Mouse (Mus musculus) CD8-positive naive resting alpha-beta T cell, adult 2 months (primary cell): Measurements from ENCODE around the gene Aplp2.

Source experiments
- DNase-seq, 2 experiments: peaks; one replicate each; pipeline ENCODE4 v3.0.0; 2022; ENCODE audit warnings: low read depth in 2 of 2, low spot score in 2 of 2

Gene Aplp2

DNA sequence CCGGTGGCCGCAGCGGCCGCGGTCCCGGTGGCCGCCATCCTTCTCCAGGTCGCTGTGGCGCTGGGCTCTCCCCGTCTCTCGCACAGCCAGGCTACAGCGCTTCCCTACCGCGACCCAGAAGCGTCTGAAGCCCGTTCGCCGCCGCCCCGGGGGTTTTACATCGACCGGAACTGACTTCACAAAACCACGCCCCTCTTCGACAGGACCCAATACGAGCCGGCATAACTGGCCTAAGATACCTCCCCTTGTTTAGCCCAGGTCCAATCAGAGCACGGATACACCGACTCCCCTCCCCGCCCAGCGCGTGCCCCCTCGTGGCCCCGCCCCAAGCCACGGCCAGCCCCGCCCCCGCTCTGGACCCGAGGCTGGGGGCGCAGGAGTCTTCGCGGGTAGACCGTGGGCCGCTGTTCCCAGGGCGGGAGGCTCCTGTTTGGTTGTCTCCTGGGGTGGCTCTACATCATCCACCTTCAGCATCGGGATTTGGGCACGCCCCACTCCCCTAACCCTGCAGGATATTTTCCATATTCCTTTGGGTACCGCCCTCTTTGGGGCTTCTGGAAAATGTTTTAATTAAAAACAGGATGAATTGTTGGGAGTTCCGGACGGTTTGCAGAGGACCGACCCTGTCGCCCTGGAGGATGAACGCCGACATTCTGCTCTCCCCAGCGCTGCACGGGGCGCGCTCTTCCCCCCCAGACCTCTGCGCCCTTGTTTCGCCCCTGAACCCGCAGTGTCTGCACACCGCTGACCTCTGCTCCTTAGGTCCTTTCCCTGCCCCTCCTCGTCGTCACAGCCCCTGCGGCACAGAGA lies at the start of gene Aplp2:
Aplp2 (minus strand) TSS at position 126 of the 810 bp plus-strand sequence.
- peak; percentile 89 to 93 for DNase-seq

DNA sequence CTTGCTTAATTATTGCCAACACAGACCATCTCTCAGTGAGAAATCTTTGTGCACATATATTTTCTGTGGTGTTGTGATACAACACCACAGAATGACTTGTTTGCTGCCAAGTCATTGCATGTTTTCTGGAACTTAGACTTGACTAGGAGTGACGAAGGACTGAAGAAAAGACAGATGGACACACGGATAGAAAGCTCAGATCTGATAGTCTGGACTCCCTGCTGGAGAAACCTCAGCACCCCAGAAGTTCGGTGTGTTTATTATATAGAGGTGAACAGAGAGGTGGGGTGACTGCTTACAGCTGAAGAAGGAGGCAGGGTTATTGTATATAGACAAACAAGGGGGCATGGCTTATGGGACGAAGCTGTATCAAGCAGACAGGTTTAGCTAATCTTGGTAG lies 48.6 kb upstream of the Aplp2 start:
- DNase-seq: no peak

DNA sequence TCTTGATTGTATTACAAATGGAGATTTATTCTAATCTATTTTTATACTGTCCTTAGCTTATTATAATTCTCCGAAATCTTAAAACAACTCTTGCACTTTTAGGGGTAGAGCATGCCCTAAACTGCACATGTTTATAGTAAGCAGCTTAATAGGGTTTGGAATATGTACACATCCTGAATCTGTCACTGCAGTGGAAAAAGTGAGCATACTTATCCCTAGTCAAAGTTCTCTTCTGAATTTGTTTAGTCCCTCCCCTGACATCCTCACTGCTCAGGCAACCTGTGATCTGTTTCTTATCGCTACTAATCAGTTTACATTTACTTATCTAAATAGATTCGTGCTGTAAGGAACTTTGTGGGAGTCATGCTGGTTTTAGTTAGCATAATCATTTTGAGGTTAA lies 46.6 kb upstream of the Aplp2 start:
- no peak for DNase-seq

- DNase-seq: no peak
Observed at GRCm38 (mm10) chr9:31255953-31256352, 44.3 kb upstream of the Aplp2 start.

DNA sequence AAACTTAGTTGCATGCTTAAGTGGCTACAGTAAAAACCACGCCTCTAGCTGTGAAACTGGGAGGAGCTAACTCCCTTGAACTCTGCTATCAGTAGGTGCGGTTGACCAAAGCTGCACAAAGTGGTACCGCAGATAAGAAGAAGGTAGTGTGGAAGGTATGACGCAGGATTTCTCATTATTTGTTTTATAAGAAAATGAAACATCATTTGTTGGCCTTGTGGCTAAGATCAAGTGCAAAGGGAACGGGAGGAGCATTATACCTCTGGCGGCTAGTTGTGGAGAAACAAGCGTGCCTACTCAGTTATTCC lies 43.0 kb upstream of the Aplp2 start:
- peak; percentile 14 to 39 for DNase-seq

GRCm38 (mm10) chr9:31253866-31254696 lies 42.5 kb upstream of the Aplp2 start:
- DNase-seq: no peak

GRCm38 (mm10) chr9:31253311-31253734 lies 41.7 kb upstream of the Aplp2 start:
- no peak for DNase-seq

DNA sequence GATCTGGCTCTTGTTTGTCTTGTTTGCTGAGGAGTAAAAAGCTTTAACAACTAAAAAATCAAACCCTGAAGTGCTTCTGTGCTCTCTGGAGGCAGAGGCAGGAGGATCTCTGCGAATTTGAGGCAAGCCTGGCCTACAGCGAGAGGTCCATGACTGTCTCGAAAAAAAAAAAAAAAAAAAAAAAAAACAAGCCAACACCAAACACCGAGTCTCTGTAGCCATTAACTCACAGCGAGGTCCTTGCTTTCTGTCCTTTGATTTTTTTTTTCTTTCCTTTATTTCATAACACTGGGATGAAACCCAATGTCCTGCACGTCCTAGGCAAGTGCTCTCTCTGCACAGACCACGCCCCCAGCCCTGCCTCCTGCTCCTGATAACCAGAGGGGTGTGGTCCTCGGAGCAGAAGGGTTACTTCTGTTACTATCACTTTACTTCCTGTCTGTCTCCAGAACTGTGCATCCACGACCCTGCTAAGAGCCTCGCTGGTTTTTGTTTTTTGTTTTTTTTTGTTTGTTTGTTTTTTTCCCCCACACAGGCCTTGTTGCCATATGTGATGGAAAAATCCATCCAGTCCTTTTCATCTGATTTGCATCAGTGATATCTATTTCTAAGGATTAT lies 40.7 kb upstream of the Aplp2 start:
- DNase-seq: no peak

GRCm38 (mm10) chr9:31247447-31248220 lies 36.0 kb upstream of the Aplp2 start:
- no peak for DNase-seq

DNA sequence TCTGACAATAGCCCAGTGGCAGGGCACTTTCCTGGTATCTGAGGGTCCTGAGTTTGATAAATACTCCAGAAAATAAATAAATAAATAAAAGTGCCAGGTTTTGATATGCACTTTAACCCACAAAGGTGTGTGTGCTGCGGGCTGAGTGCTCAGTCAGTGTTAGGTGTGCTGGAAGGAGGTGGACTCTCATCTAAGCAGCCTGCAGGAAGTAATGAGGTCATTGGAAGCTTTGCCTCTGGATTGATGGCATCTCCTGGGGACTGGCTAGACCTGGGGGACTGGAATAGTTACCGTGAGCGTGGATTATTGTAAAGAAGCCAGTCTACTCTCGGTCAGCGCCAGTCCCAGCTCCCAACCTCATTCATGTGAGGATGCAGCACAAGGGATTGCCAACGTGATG lies 34.8 kb upstream of the Aplp2 start:
- no peak for DNase-seq

DNA sequence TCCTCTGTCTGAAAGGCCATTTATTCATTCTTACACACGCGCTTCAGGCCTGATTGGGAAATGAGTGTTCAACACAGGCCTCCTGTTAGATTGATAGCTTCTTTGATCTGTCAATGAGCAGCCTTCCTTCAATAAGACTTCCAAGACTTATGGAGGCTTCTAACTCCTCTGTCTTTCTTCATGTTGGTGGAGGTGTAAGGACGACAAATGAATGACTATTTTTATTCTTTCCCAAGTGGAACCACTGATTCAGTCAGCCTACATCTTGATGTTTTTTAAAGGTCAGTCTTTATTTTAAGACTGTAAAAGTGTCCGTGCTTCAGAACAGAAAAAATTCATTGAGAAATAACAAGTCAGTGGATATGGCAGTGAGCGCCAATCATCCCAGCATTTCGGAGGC lies 33.4 kb upstream of the Aplp2 start:
- DNase-seq: no peak

DNA sequence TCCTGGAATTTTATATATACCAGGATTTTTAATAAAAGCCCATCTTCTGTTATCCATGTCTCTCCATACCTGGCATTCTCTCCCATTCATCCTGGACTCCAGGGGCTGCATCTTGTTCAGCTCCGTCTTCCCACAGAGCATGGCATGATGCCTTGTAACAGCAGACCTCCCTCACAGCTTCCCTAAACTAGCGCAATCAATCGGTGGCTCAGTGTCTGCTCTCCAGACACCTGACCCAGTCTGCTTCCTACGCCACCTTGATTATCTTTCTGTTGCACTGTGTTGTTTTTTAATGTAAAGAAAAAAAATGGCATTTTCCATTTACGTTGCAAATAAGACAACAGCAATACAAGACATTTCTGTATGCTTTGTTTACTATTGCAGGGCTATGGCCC lies 32.3 kb upstream of the Aplp2 start:
- DNase-seq: no peak

- DNase-seq: no peak
Observed at GRCm38 (mm10) chr9:31243306-31243938, 31.8 kb upstream of the Aplp2 start.

DNA sequence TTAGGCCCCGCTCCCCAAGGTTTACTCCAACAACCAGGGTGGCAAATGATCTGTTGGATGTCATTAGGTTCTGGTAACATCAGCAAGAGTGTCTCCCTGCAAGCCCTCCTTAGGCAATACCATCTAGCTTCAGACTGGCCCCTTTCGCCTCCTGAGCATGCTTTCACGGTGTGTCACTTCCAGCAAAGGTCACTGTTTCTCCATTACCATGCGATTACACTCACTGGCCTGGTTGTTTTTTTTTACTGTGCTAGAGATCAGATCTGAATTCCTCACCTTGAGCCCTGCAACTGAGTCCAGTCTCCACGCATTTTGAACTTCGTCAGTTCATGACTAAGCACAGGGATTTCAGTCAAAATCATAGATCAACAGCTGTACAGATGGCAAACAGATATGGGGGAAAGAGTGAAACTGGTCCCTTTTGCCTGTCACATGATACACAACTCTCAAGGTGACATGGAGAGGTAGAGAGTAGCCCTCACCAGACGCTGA lies 29.6 kb upstream of the Aplp2 start:
- DNase-seq: no peak

DNA sequence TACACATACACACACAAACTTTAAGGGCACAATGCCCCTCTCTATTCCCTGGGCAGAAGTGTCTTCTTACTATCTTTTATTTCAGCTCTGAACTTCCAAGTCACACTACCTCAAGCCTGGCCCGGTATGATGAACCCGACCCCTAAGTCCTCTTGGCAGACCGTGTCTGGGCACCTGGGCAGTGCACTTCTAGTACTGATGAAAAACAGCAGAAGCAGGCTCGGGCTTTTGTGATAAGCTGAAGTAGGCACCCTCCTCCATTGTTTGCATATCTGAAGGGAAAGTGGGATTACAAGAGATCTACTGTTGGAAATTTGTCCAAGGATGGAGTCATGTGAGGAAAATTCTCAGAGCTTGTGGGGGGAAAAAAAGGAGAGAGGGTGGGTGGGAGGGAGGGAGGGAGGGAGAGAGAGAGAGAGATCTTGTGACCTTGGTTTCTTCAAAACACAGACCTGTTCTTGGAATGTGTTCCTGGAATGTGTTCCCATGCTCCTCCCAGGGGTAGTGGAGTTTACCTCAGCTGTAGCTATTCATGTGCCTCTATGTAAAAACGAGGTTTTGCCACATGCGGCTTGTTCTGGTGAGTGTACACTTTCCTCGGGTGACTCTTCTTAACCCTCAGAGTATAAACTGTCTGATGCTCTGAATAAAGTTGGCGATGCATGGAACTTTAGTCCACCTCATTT lies 29.1 kb upstream of the Aplp2 start:
- DNase-seq: no peak

DNA sequence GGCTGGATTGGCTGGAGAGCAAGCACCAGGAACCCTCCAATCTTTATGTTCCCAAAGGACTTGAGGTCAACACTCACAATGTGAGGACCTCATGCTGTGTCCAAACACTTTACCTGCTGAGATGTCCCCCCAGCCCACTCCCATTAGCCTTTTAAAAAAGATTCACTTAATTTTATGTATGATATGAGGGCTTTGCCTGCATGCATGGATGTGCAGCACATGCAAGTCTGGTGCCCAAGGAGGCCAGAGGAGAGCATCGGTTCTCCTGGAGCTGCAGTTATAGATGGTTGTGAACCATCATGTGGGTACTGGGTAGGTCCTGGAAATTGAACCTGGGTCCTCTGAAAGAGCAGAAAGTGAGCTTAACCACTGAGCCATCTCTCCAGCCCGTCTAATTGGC lies 27.9 kb upstream of the Aplp2 start:
- DNase-seq: no peak

DNA sequence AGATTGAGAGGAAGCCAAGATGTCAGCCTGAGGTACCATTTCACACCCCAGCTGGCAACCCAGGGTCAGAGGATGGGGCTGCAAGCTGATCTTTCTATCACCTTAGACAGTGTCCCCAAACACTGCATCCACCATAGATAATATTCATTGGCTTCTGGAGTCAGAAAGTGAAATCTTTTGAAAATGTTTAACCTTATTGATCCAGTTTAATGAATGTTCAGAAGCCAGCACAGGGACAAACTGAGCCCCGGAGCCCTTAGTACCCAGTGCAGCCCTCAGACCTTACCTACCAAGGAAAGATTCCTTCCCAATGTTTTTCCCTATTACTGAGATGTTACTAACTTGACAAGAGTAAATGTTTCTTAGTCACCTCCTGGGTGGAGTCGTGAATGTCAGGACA lies 26.9 kb upstream of the Aplp2 start:
- DNase-seq: no peak

- DNase-seq: no peak
Observed at GRCm38 (mm10) chr9:31236079-31236478, 24.5 kb upstream of the Aplp2 start.

GRCm38 (mm10) chr9:31235489-31235888 lies 23.9 kb upstream of the Aplp2 start:
- DNase-seq: no peak

DNA sequence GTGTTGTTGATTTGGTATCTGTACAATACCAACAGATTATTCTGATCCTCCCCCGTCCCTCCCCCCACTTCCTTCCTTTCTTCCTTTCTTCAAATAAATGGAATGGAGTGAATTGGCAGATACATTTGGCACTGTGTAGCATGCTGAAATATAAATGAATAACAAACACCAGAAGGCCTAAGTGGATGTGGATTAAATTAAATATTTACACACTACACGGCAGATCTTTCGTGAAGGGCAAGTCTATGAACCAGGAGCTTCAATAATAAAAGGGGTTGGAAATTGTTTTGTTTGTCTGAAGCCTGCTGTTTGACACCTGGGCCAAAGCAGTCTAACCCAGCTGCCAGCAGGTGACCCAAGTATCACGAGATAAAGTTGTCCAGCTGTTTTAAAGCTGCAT lies 23.4 kb upstream of the Aplp2 start:
- DNase-seq: no peak
